Mouse (Mus musculus) myocyte (in vitro differentiated cells): ENCODE results near the gene Myh15. TPM values are rescaled to one million over a fixed set of nuclear protein-coding genes. Genes with fewer than 3 reads are reported as not detected.

ENCODE experiments used
- H3K27me3 ChIP-seq: one replicate; pipeline ENCODE4 v1.6.1; 2011; ENCODE audit not compliant: control insufficient read depth, insufficient read depth, insufficient read length
- H3K36me3 ChIP-seq: one replicate; pipeline ENCODE4 v1.6.1; 2011; ENCODE audit not compliant: control insufficient read depth, insufficient read depth
- H3K4me2 ChIP-seq: one replicate; pipeline ENCODE4 v1.6.1; 2011; ENCODE audit warnings: low read depth, control low read depth
- H3K4me3 ChIP-seq: one replicate; pipeline ENCODE4 v1.5.1; 2011; ENCODE audit warnings: mild to moderate bottlenecking, control low read depth, moderate library complexity
- H3K79me2 ChIP-seq: one replicate; pipeline ENCODE4 v1.6.1; 2011; ENCODE audit not compliant: control insufficient read depth, insufficient read depth
- H3ac ChIP-seq: one replicate; pipeline ENCODE4 v1.6.1; 2011; ENCODE audit not compliant: control insufficient read depth, insufficient read length
- CEBPB ChIP-seq: IDR thresholded peaks from 2 replicates; pipeline ENCODE4 v1.6.1; 2011; ENCODE audit warnings: mild to moderate bottlenecking, moderate library complexity; ENCODE audit not compliant: poor library complexity, insufficient read depth, severe bottlenecking
- E2F4 ChIP-seq: IDR thresholded peaks from one replicate; pipeline ENCODE4 v1.6.1; 2011; ENCODE audit warnings: mild to moderate bottlenecking, control low read depth, moderate library complexity; ENCODE audit not compliant: insufficient read depth
- MAX ChIP-seq: IDR thresholded peaks from one replicate; pipeline ENCODE4 v1.6.1; 2011; ENCODE audit warnings: low read depth, mild to moderate bottlenecking, control low read depth
- MYOD1 ChIP-seq, 3 experiments: IDR thresholded peaks; one replicate each; pipeline ENCODE4 v1.6.1; 2011; ENCODE audit warnings: control low read depth in 2 of 3, low read depth in 2 of 3, mild to moderate bottlenecking in 2 of 3, moderate library complexity in 1 of 3; ENCODE audit not compliant: insufficient read length in 2 of 3, control insufficient read depth in 1 of 3
- MYOG ChIP-seq, 3 experiments: IDR thresholded peaks; one replicate each; pipeline ENCODE4 v1.6.1; 2011; ENCODE audit warnings: control low read depth in 2 of 3, low read depth in 2 of 3, mild to moderate bottlenecking in 2 of 3; ENCODE audit not compliant: insufficient read length in 2 of 3, control insufficient read depth in 1 of 3, insufficient read depth in 1 of 3
- POLR2A ChIP-seq: IDR thresholded peaks from one replicate; pipeline ENCODE4 v1.6.1; 2011; ENCODE audit warnings: low read depth, mild to moderate bottlenecking, control low read depth, moderate library complexity; ENCODE audit not compliant: insufficient read length
- POLR2AphosphoS2 ChIP-seq: IDR thresholded peaks from one replicate; pipeline ENCODE4 v1.6.1; 2011; ENCODE audit warnings: low read depth, control low read depth; ENCODE audit not compliant: insufficient read length
- REST ChIP-seq: IDR thresholded peaks from one replicate; pipeline ENCODE4 v1.6.1; 2011; ENCODE audit warnings: mild to moderate bottlenecking, control low read depth, moderate library complexity; ENCODE audit not compliant: insufficient read depth, insufficient read length
- SRF ChIP-seq: IDR thresholded peaks from one replicate; pipeline ENCODE4 v1.6.1; 2011; ENCODE audit warnings: low read depth; ENCODE audit not compliant: control insufficient read depth, insufficient read length
- TCF12 ChIP-seq: IDR thresholded peaks from one replicate; pipeline ENCODE4 v1.6.1; 2011; ENCODE audit warnings: mild to moderate bottlenecking, control low read depth; ENCODE audit not compliant: poor library complexity, insufficient read depth, severe bottlenecking
- TCF3 ChIP-seq: IDR thresholded peaks from one replicate; pipeline ENCODE4 v1.6.1; 2011; ENCODE audit warnings: low read depth, control low read depth; ENCODE audit not compliant: insufficient read length
- USF1 ChIP-seq: IDR thresholded peaks from one replicate; pipeline ENCODE4 v1.6.1; 2011; ENCODE audit warnings: low read depth, mild to moderate bottlenecking, control low read depth, moderate library complexity
- polyA plus RNA-seq: library from polyadenylated mRNA; unstranded; fragments of >200 nt; fragmentation: generic; extraction: Trizol; gene quantifications from one replicate; pipeline ENCODE4 v1.2.1, GENCODE M21; 2012; ENCODE audit warnings: missing spikeins

The Myh15 gene
- polyA plus RNA-seq, 1 experiment, result not detected

DNA sequence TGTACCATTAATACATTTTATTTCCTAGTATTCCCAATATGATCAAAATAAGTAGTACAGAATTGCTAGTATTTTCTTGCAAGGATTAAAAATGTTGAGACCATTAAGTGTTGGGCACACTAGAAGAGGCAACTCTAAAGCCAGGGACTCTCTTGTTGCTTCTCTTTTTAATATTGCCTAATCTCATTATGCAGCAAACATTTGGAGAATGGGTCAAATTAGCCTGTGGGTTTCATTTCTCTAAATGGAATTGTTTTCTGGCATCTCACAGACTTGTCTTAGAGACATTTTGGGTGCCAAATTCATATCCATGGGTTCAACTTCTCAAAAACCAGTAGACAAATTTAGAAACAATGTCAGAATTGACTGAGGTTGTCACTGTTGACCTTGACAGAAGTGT is 8.1 kb upstream of the Myh15 start:
- no peaks in the 10 kb centered on the region for H3K79me2 ChIP-seq
- no peak for TF ChIP-seq USF1
- no peak for TF ChIP-seq CEBPB
- TF ChIP-seq E2F4, result no peak
- TF ChIP-seq MYOD1 (IDR thresholded peaks at IDR 0.05; ENCODE audit: control insufficient read depth in 1 of 3, insufficient read length in 2 of 3, low read depth in 2 of 3), result no peak
- no peak for TF ChIP-seq MYOG (IDR thresholded peaks at IDR 0.05; ENCODE audit: control insufficient read depth in 1 of 3, insufficient read depth in 1 of 3, insufficient read length in 2 of 3, low read depth in 2 of 3)
- TF ChIP-seq POLR2AphosphoS2, result no peak
- no peak for TF ChIP-seq POLR2A
- no peak overlapping the region for H3ac ChIP-seq
- H3K4me2 ChIP-seq, result no peak overlapping the region
- no peak overlapping the region for H3K4me3 ChIP-seq
- H3K36me3 ChIP-seq, result no peaks in the 10 kb centered on the region
- no peaks in the 10 kb centered on the region for H3K27me3 ChIP-seq

DNA sequence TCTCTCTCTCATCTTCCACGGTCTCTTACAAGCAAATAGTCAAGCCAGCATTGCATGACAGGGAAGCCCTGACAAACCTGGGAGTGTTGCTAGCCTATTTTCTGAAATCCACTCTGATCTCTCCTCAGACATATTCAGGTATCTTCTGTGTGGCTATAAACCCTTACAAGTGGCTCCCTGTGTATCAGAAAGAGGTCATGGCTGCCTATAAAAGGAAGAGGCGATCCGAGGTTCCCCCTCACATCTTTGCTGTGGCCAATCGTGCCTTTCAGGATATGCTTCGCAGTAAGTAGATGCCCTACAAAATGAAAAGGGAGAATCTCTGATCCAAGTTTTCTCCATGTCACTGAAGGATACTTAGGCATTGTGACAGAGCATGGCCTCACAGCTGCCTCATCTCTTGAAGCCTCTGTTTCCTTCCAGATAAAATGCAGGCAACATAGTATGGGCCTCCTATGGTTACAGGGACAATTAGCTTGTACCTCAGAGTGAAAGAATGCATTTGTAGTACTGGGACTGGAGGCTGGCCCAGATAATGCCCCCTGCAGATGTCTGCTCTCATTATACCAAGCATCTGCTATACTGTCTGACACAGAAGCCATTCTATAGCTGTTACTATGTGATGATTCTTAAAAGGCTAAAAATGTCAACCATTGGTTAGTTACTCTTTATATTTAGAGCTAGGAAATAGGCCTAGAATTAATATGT is 12.1 kb downstream of the Myh15 start:
- Histone ChIP-seq H3K4me2 (no peak overlapping the region), H3K36me3 (no peaks in the 10 kb centered on the region), H3ac (no peak overlapping the region), H3K27me3 (no peaks in the 10 kb centered on the region), H3K4me3 (no peak overlapping the region), H3K79me2 (no peaks in the 10 kb centered on the region)
- TF ChIP-seq MYOD1 (IDR thresholded peaks at IDR 0.05; ENCODE audit: control insufficient read depth in 1 of 3, insufficient read length in 2 of 3, low read depth in 2 of 3), result no peak
- no peak for TF ChIP-seq POLR2A
- TF ChIP-seq CEBPB, result no peak
- no peak for TF ChIP-seq TCF12
- no peak for TF ChIP-seq MYOG (IDR thresholded peaks at IDR 0.05; ENCODE audit: control insufficient read depth in 1 of 3, insufficient read depth in 1 of 3, insufficient read length in 2 of 3, low read depth in 2 of 3)

DNA sequence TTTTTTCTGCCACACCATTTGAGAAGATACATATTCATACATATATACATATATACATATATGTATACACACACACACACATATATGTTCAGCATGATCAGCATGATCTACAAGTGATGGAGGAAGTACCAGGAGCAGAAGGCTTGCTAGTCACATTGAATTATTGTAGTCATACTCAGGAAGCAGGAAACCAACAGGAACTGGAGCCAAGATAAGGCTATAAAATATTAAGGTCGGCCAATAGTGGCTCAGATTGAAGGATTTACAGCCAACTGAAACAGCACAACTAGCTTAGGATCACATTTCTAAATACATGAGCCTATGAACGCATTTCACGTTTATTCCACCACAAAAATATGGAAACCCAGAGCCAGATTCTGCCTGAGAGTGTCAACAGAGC is 14.0 kb downstream of the Myh15 start:
- TF ChIP-seq CEBPB, result no peak
- TF ChIP-seq MYOD1 (IDR thresholded peaks at IDR 0.05; ENCODE audit: control insufficient read depth in 1 of 3, insufficient read length in 2 of 3, low read depth in 2 of 3), result no peak
- no peak for TF ChIP-seq POLR2AphosphoS2
- no peak for TF ChIP-seq MAX
- TF ChIP-seq E2F4, result no peak
- TF ChIP-seq TCF12, result no peak
- no peaks in the 10 kb centered on the region for H3K27me3 ChIP-seq
- no peaks in the 10 kb centered on the region for H3K79me2 ChIP-seq
- H3K36me3 ChIP-seq, result no peaks in the 10 kb centered on the region
- H3K4me2 ChIP-seq, result no peak overlapping the region
- no peak overlapping the region for H3ac ChIP-seq
- H3K4me3 ChIP-seq, result no peak overlapping the region

DNA sequence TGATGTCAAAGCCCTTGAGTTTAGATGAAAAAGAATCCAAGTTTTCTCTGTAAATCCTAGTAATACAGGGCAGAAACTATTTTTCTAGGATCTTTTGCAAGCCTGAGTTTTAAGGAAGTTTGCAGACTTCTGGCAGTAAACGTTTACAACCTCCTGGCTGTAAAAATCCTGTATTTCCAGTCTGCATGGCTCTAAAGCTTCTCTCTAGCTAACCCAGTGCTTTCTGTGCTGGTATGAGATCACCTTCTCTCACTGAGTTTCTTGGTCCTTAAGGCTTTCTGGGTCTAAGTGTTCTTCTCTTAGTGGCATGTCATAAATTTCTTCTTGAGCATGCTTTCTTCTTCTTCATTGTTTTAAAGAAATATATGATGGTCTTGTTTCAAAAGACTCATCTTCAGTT is 70.7 kb downstream of the Myh15 start:
- Histone ChIP-seq H3K79me2 (no peaks in the 10 kb centered on the region), H3ac (no peak overlapping the region), H3K4me2 (no peak overlapping the region), H3K36me3 (no peaks in the 10 kb centered on the region), H3K27me3 (no peaks in the 10 kb centered on the region), H3K4me3 (no peak overlapping the region)
- TF ChIP-seq E2F4 (no peak), POLR2AphosphoS2 (no peak), TCF3 (no peak), REST (no peak), SRF (no peak), MAX (no peak), MYOD1 (IDR thresholded peaks at IDR 0.05; ENCODE audit: control insufficient read depth in 1 of 3, insufficient read length in 2 of 3, low read depth in 2 of 3) (no peak), CEBPB (no peak), TCF12 (no peak), MYOG (IDR thresholded peaks at IDR 0.05; ENCODE audit: control insufficient read depth in 1 of 3, insufficient read depth in 1 of 3, insufficient read length in 2 of 3, low read depth in 2 of 3) (no peak), USF1 (no peak), POLR2A (no peak)

DNA sequence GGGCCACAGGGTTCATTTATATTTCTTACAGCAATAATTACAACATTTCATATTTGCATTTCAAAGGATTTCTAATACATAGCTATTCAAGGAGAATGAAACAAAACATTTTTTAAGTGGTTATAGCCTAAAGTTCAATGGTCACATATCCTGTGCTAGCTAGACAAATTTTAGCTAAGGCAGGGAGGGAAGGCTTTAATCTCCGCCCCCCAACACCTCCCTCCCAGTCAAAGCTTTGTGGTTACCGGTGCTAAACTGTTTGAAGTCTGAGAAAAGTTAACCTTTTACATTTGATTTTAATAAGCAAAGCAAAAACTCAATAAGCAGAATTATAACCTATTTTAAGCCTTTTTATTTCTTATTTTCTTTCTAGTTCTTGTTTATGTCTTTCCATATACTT is 98.9 kb downstream of the Myh15 start:
- H3K4me2 ChIP-seq, result no peak overlapping the region
- no peaks in the 10 kb centered on the region for H3K79me2 ChIP-seq
- no peak overlapping the region for H3K4me3 ChIP-seq
- H3K27me3 ChIP-seq, result no peaks in the 10 kb centered on the region
- no peak overlapping the region for H3ac ChIP-seq
- H3K36me3 ChIP-seq, result no peaks in the 10 kb centered on the region
- no peak for TF ChIP-seq USF1
- TF ChIP-seq TCF3, result no peak
- no peak for TF ChIP-seq MYOD1 (IDR thresholded peaks at IDR 0.05; ENCODE audit: control insufficient read depth in 1 of 3, insufficient read length in 2 of 3, low read depth in 2 of 3)
- no peak for TF ChIP-seq MAX
- no peak for TF ChIP-seq POLR2AphosphoS2
- no peak for TF ChIP-seq REST
- no peak for TF ChIP-seq SRF
- no peak for TF ChIP-seq CEBPB
- TF ChIP-seq POLR2A, result no peak
- TF ChIP-seq MYOG (IDR thresholded peaks at IDR 0.05; ENCODE audit: control insufficient read depth in 1 of 3, insufficient read depth in 1 of 3, insufficient read length in 2 of 3, low read depth in 2 of 3), result no peak
- TF ChIP-seq TCF12, result no peak
- no peak for TF ChIP-seq E2F4
